Mouse (Mus musculus) c-Kit-negative CD71-positive TER-119-positive erythroid progenitor cells, embryonic 14.5 days (primary cell): ENCODE measurements around the gene Tmem30c.

Source experiments
- DNase-seq: peaks from one replicate; pipeline ENCODE4 v3.0.0-alpha.2; 2013; ENCODE audit warnings: low read depth, low spot score

Gene Tmem30c

DNA sequence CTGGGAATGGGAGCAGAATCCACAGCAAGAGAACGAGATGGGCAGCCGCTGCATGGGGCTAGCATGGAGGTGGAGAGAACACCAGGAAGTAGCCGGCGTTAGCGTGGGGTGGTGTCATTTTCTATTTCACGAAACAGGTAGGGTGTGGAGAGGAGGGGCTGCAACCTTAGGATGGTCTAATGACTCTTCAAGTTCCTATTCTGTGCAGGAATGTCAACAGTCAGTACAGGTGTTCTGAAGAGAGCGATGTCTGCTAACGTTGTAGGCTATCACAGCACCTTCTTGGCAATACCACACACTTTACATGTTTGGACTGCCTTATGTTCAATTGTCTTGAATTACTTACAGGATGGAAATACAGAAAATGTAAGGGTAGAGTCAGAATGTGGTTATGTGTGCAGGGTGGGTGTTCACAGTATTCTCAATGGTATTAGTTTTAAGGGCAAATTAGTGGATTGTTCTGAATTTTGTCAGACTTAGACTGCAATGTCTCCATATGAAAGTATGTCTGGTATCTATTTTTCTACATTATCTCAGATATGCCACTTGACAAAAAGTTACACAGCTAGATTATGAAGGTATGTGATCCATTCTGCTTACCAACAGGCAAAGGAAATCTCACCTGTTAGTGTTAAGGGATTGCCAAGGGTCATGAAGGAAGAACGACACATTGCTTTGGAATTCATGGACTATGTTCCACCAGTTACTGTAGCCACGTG, 2.7 kb upstream of the Tmem30c start:
- DNase-seq: no peak

DNA sequence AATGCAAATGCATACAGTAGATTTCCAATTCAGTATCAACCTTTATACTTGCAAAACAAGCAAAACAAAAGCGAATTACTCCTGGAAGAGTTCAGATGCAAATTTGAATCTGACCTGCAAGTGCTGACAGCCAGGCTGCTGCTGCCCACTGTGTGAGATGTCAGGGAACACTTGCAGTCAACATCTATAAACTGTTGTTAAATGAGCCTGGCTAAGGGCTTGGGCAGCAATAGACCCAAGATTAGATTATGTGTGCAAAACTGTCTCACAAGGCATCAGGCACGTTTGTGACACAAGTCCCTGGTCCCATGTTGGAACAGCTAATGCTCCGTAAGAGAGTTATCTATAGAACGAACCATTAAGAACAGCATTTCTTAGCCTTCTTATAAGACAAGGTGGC, 369 bp downstream of the Tmem30c start:
- DNase-seq: no peak

DNA sequence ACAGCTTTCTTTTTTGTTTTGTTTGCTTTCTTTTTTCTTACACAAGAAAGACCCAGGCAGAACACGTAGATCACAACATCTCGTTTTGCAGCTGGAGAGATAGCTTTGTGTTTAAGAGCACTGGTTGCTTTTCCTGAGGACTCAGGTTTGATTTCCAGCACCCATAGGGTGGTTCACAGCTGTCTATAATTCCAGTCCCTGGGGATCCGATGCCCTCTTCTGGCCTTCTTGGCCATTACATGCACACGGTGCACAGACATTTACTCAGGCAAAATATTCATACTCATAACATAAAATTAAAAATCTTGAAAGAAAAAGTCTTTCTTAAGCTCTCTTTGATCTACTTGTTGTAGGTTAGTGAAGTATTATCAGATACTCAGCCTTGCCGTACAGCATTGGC, 969 bp downstream of the Tmem30c start:
- DNase-seq: no peak

DNA sequence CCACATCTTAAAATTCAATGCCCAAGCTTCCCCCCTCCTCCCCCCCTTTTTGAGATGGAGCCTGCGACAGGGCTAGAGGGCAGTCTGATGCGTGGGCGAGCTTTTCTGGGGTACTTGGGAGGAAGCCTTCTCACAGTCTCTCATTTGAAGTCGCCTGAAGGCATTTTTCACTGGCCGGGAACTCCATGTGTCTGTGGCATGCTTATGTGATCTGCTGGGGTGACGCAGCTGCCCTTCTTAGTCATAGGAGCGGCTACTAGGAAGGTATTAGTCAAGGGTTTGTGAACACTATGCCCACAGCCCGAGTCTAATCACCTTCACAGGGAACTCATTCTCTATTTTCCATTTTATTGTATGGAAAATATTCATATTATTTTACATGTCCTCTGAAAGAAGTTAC, 11.2 kb downstream of the Tmem30c start:
- DNase-seq: no peak

DNA sequence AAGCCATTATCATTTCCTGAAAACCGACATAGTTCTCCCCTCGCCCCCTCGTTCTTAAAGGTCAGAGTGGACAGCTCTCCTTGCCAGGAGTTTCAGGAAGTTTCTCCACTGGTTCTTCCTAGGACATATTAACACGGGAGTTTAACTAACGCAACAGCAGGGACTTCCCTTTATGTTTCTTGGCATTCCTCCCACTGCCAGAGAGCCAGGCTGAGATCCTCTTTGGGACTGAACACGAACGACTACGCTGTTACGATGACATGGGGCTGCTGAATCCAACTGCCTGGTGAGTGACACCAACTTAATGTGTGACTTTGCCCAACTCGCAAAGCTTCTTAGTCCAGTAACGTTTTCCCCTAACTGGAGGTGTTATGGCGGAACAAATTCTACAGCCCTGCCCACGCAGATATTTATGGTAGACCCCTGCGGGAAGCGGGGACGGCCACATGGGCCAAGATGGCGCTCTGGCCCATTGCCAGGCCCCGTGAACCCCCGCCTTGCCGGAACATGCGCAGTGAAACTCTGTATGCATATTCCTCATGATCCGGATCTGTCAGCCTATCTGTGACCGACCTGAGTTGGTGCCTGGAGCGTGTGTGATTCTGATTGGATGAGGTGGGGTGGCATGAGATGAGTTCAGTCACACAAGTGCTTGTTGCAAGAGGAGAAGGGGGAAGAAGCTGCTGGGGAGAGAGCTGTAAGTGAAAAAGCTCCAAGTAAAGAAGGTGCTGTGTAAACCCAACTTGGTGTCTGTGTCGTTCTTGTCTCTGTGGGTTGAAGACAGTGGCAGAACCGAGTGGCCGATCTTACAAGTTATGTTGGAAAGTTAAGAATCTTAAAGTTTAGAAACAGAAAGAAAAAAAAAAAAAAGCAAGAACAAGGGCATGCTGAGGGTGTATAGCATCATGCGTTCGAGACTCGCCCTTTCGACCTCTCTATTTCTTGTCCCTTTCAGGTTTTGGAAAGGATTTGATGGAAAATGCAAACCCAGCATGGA, 12.1 kb downstream of the Tmem30c start:
- no peak for DNase-seq

DNA sequence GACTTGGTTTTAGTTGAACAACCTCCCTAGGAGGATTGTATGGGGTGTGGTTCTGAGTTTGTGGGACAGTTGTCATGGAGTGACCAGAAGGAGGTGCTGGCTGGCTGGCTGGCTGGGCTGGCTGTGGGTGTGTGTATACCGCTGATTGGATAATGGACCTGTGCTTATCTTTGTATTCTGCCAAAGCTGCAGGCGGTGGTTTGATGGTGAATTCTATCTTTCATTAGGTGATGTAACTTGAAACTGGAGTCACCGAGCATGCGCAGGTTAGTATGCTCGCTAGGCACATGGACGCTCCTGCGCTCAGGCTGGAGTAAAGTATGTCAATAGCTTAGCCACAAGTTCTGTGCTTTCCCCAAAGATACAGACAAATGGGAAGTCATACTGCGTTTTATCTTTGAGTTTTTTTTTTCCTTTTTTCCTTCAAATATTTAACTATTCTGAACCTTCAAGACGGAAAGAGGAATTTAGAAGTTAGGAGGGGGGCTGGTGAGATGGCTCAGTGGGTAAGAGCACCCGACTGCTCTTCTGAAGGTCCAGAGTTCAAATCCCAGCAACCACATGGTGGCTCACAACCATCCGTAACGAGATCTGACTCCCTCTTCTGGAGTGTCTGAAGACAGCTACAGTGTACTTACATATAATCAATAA, 13.6 kb downstream of the Tmem30c start:
- no peak for DNase-seq

DNA sequence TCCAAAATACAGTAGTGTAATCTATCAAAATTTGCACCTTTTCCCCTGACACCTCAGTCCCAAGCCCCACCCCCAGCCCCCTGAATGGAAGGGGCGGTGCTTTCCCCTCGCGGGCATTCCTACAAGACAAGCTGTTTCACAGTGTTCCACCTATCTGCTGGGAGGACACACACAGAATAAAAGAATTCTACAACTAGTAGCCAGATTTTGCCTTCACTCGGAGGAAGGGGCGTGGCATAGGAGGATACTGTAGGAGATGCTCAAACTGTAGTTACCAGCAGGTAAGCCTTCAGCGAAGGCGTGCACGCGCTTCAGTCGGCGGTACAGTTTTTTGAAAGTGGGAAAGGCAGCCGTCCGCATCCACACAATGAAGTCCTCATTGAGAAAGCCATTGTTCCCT, 22.9 kb downstream of the Tmem30c start:
- no peak for DNase-seq

DNA sequence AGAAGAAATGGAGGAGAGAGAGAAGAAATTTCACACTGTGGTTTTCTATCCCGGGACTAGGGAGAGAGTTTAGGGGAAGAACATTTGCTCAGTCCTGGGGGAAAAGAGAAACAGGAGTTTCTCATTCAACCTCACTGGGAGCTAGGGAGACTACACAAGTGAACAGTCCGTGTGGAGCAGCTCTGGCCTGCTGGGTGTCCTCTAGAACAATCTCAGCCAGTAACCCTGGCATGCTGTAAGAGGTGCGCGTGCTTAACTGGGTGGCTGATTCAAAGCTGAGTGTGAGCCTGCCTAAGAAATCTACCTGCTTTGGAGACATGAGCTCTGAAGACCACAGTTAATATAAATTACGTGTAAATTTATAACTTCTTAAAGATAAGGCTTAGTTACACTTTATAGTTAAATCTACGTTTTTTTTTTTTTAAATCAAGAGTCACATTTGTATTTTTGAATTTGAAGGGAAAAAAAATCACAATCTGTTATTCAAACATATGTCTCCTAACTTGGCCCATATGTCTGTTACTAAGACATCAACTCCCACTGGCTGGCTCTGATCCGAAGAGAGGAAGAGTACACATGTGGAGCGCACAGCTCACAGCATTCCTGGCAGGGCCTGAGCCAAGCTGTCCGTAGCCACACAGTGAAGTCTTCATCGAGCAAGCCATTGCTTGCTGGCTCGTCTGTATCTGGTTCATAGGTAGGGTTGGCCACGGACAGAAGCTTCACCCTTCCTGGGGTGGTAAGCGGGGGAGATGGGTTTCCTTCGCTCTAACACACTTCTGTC, 24.4 kb downstream of the Tmem30c start:
- DNase-seq: no peak

DNA sequence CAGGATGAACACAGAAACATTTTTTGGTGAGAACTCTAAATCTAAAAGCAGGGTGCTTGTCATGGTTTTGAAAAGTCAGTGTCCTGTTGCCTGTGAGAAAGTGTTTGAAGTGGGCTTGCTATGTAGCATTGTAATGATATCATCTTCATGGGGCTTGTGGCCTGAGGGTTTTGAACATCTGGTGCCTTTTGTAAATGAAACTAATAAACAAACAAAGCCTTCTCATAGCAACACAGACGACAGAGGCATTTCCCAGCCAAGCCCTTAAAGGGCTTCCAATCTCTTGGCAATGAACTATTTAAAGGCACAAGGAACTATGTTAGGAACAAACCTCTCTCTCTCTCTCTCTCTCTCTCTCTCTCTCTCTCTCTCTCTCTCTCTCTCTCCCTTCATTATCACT, 25.6 kb downstream of the Tmem30c start:
- no peak for DNase-seq

DNA sequence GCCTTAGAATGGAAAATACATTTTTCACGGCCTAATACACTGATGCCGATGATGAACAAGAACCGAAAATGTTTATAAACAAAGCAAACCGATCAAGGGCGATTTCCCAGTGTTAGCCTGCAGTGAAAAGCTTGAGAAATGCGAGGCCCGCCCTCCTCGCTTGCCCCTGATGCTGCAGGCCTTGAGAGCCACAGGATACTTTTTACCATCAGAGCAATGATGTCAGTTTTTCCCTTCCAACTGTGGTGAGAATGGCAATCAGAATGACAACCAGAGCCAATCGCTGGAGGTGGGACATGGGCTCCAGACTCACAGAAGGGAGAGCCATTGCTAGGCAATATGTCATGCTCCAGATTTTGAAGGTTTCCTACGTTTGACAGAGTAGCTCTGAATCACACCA, 32.5 kb downstream of the Tmem30c start:
- no peak for DNase-seq

DNA sequence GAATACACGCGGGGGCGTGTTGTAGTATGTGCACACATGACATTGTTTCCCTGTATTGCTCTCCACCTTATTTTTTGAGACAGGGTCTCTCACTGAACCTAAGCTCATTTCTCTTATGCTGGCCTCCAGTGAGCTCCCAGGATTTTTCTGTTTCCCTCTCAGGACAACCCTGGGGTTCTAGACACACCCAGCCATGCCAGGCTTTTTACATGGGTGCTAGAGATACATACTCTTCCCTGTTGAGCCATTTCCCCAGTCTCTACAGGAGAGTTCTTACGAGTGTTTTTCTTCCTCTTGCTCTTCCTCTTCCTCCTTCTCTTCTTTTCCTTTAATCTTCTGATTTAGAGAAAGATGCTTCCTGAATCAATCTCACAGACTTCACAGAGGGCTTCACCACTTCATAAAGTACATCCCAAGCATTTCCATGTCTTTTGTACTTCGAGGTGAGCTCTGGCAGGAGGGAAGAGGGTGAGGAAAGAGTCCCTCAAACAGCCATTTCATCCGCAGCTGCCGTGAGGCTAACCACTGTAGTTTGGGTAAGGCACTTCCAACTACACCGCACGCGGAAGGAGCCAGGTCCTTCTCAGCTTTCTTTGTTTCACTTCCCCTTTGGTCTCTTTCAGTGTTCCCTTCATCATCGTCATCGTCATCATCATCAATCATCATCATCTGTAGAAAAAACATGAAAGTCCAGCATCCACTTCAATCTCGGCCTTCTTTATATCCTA, 33.1 kb downstream of the Tmem30c start:
- no peak for DNase-seq

DNA sequence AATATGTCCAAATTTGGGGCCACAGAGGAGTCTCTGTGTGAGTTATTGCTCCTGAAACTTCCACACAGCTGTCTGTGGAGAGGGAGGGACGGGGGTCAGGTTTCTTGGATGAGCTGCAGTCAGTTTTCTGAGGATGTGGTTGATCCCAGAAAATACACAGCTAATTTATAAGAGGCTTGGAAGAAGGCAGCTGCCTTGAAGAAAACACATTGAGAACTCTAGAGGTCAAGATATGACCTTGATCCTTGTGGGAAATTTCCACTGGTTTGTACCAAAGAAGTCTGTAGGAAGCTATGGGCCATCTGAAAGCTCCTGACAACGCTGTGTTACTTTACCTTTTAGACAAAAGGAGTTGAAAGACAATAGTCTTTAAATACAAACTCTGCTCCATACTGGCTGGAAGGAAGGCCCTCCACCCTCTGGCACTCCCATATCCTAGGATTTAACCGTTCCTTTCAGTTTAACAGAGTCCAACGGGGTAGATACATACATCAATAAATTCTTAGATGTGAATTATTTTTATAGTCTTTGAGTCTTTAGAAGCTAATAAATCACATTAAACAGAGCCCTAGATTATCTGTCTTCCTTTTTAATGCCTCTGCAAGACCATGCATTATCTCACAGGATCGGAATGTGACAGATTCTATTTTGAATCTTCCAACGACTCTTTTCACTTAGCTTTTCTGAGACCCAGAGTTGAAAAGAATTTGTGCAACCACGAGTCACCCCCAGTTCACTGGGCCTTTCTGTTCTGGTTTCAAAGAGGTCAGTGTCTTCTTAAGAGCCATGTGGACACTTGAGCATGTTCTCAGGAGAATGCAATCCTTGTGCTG, 40.9 kb downstream of the Tmem30c start:
- no peak for DNase-seq

DNA sequence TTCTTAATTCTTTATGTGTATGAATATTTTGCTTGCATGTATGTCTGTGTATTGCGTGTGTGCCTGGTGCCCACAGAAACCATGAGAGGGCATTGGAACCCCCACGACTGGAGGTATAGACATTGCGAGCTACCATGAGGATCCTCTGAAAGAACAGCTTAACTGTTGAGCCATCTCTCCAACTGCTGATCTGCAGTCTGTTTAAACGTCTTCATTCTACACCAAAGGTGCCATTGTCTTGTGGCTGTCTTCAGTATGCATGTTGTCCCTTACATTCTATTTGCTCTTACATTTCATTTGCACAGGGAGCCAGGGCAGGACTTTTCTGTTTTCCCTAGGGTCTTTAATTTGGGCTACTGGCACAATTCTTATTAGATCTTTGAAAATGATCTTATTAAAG, 41.7 kb downstream of the Tmem30c start:
- no peak for DNase-seq

DNA sequence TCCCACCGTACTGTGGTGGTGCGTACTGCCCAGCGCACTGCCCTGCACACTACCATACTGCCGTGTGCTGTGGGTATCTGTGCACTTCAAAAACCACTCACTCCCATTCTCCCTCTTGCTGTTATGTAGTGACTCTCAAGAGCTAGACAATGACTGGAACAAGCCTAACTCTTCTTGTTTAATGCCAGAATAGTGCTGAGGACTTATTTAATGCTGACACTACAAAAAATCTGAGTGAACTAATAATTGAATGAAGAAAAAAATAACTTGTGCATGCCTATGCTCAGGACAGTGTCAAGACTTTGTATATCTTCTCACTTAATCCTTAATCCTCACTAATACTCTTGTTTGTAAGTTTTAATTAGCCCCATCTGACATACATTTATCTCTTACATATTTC, 45.2 kb downstream of the Tmem30c start:
- no peak for DNase-seq

DNA sequence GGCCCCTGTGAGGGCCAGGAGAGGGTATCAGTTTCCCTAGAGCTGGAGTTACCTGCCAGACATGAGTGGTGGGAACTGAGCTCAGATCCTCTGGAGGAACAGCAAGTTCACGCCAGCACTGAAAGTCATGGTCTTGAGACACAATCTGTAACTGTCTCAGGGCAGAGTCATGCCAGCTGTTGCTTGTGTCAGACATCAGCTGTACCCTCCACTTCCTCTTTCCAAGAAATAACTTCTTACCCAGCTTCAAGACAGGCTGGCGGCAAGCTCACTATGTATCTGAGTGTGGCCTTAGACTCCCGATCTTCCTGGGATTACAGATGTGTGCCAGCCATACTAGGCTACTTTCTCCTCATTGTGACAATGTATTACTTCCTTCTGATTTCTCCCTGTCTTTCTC, 46.1 kb downstream of the Tmem30c start:
- no peak for DNase-seq

DNA sequence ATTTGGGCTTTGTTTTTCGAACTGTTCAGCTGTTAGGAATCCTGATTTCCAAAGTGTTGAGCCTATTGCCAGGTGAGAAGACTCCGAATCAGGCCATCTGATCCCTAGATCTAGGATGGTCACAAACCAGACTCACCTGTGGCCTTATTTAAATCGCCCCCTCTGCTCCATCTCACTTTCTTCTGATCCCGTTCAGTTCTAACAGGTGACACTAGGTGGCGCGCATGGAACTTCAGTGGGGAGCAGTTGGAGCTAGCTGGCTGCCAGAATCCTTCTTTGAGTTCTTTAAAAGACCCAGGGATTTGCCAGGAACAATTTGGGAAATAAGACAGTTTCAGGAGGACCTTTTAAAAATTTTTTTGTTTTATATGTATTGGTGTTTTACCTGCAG, 48.8 kb downstream of the Tmem30c start:
- no peak for DNase-seq

DNA sequence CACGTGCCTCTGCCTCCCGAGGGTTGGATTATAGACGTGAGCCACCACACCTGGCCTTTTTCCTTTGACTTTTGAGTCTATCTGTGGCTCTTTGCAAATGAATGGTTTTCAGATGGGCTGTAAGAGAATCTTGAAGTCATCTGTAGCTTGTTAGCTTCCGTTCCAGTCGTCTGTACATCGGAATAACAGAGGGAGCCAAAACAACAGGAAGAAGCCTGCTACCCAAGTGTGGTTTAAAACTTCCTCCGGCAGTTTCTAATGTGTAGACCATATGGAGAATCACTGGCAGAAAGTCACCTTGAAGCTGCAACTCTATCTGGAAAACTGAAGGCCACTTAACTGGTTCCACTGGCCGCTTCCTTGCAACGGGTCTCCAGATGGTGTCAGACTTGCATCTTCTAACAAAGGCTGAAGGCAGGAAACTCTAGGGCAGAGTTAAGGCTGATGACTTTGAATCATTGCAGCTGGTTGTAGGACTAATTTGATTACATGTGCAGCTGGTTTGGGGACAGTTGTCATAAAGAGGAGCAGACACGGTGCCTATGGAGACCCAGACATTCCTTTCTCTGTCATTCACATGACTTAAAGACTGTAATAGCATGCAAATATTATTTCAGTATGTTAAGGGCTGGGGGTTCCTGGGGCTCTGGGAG, 49.3 kb downstream of the Tmem30c start:
- no peak for DNase-seq

DNA sequence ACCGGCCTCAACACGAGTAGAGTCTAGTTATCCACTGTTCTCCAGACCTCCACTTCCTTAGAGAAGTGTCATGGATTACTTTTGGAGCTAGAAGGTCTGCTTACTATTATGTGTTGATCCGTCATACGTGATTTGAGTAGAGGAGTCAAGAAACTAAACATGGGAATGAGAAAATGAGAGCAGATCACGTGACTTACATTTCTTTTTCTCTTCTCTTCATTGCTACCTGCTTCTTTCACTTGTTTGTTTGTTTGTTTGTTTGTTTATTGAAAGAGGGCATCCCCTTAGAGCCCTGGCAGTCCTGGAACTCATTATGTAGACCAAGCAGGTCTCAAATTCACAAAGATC, 49.8 kb downstream of the Tmem30c start:
- no peak for DNase-seq

DNA sequence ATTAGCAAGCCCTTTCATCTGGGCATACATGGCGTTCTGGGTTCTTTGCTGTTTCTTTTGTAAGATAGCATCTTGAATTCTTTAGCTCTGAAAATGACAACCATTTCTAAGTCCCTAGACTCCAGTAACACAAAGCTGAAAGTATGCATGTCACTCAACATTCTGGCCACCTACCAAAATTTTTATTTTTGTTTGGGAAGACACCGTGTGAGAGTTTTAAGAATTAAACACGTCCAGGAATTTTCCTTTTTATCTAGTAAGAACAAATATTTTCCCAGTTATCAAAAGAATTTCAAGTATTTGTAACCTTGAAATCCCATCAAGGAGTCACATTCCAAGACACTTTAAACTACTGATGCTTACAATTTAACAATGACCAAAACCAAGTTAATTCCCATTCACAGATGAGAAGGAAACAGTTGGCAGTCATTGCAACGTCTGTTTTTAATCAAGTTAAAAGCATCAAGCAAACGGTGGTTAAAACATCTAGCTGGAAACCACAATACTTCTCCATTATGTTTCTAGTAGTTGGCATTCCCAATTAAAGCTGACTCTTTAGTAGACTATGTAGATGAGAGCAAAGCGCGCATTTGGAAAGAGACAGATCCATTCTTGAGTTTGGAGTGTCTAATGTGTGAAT, 56.7 kb downstream of the Tmem30c start:
- no peak for DNase-seq
